Comparison of ENCODE assay signal across 9 mouse cellular contexts in the genomic region with DNA sequence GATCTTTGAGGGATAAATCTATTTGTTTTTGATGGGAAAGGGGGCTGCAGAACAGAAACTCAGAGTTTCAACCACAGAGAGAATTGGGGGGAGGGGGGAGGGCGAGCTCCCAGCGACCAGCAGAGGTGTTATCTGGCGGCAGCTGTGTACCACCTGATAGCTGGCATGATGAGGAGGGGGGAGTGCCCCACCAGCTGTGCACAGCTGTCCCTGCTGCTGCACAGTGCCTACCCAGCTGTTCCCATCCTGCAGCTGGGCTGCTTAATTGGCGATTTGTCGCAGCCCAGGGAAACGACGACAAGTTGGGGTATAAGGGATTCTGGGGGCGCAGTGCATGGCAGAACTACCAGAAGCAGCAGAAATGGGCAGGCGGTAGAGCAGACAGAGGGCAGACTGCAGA. TPM values are rescaled to one million over a fixed set of nuclear protein-coding genes. Genes with fewer than 3 reads are reported as not detected.
A peak's percentile ranks its signal among the peaks of the same experiment; 100 is the strongest.
DNase-seq lines count a peak whose midpoint lies in the region; ATAC-seq lines count a peak whose summit lies in the region.
"Had no signal": no experiment of that assay in that cellular context is flagged by ENCODE, and none has a peak within 500 bp of the region (broad histone marks: within the 10 kb centered on the region; RNA-seq: fewer than 3 reads in every experiment).

No protein-coding gene starts in this region.

- ATAC-seq in hindbrain, embryonic 11.5 days (ENCODE audit: low FRiP score) = no peak
- no peak for ATAC-seq in hindbrain, embryonic 16.5 days
- ATAC-seq in midbrain, embryonic 15.5 days (replicated peaks) = no peak
- no peak for ATAC-seq in erythroid progenitor cell, adult 5-6 weeks (replicated peaks; ENCODE audit: low FRiP score, poor library complexity, severe bottlenecking)
- ATAC-seq in frontal cortex, adult (ENCODE audit: low TSS enrichment) = no peak

- no peak overlapping the region for H3K9ac ChIP-seq in hindbrain, embryonic 11.5 days (ENCODE audit: low read depth, low read length)
- no peak overlapping the region for H3K9ac ChIP-seq in hindbrain, embryonic 16.5 days (ENCODE audit: low read depth, low read length)
- no peak overlapping the region for H3K9ac ChIP-seq in midbrain, embryonic 15.5 days

- 0 out of 2 replicates have a peak overlapping the region, but pooled peaks have one; percentile 22 for H3K4me3 ChIP-seq in hindbrain, embryonic 10.5 days
- no peak overlapping the region for H3K4me3 ChIP-seq in hindbrain, embryonic 11.5 days (ENCODE audit: low read depth, low read length)
- H3K4me3 ChIP-seq in embryonic facial prominence, embryonic 10.5 days = peak overlapping the region; percentile 41; the same call in 1 of the 2 replicates
- no peak overlapping the region for H3K4me3 ChIP-seq in hindbrain, embryonic 16.5 days (ENCODE audit: low read length)
- H3K4me3 ChIP-seq in midbrain, embryonic 15.5 days = no peak overlapping the region

- no peaks in the 10 kb centered on the region for H3K9me3 ChIP-seq in hindbrain, embryonic 10.5 days
- no peaks in the 10 kb centered on the region for H3K9me3 ChIP-seq in hindbrain, embryonic 11.5 days (ENCODE audit: control insufficient read depth, low read length)
- no peaks in the 10 kb centered on the region for H3K9me3 ChIP-seq in embryonic facial prominence, embryonic 10.5 days
- no peaks in the 10 kb centered on the region for H3K9me3 ChIP-seq in hindbrain, embryonic 16.5 days (ENCODE audit: control insufficient read depth, low read length)
- no peaks in the 10 kb centered on the region for H3K9me3 ChIP-seq in midbrain, embryonic 15.5 days

- WGBS in hindbrain, embryonic 10.5 days = 48% methylated on average over 9 of the region's 9 CpGs
- WGBS in hindbrain, embryonic 11.5 days = 47% methylated on average over 9 of the region's 9 CpGs
- WGBS in embryonic facial prominence, embryonic 10.5 days = 52% methylated on average over 9 of the region's 9 CpGs
- 39% methylated on average over 9 of the region's 9 CpGs for WGBS in hindbrain, embryonic 16.5 days
- WGBS in midbrain, embryonic 15.5 days = 59% methylated on average over 9 of the region's 9 CpGs

- no peak for DNase-seq in hindbrain, embryonic 10.5 days (ENCODE audit: low spot score)
- no peak for DNase-seq in hindbrain, embryonic 11.5 days (ENCODE audit: low spot score)
- no peak for DNase-seq in embryonic facial prominence, embryonic 10.5 days (ENCODE audit: low spot score)
- DNase-seq in gastrocnemius, adult 18-20 months (ENCODE audit: low spot score) = no peak
- DNase-seq: lung, postnatal 10 days had no signal

- peaks cover 100% of the 10 kb centered on the region for H3K27me3 ChIP-seq in hindbrain, embryonic 10.5 days (ENCODE audit: insufficient read depth, poor library complexity, severe bottlenecking)
- peaks cover 34% of the 10 kb centered on the region for H3K27me3 ChIP-seq in hindbrain, embryonic 11.5 days (ENCODE audit: control insufficient read depth, insufficient read depth, low read length)
- peaks cover 100% of the 10 kb centered on the region for H3K27me3 ChIP-seq in embryonic facial prominence, embryonic 10.5 days (replicated peaks; ENCODE audit: low read depth, poor library complexity, severe bottlenecking)
- H3K27me3 ChIP-seq in hindbrain, embryonic 16.5 days (replicated peaks; ENCODE audit: control insufficient read depth, insufficient read depth, low read length) = no peaks in the 10 kb centered on the region
- no peaks in the 10 kb centered on the region for H3K27me3 ChIP-seq in midbrain, embryonic 15.5 days (replicated peaks)

- no peak overlapping the region for H3K4me2 ChIP-seq in hindbrain, embryonic 11.5 days (replicated peaks; ENCODE audit: low read depth, low read length)
- H3K4me2 ChIP-seq in hindbrain, embryonic 16.5 days (ENCODE audit: low read length) = no peak overlapping the region
- H3K4me2 ChIP-seq in midbrain, embryonic 15.5 days = no peak overlapping the region

- no peaks in the 10 kb centered on the region for H3K36me3 ChIP-seq in hindbrain, embryonic 10.5 days
- H3K36me3 ChIP-seq in hindbrain, embryonic 11.5 days (ENCODE audit: control insufficient read depth, insufficient read depth, low read length) = no peaks in the 10 kb centered on the region
- no peaks in the 10 kb centered on the region for H3K36me3 ChIP-seq in embryonic facial prominence, embryonic 10.5 days (replicated peaks)
- no peaks in the 10 kb centered on the region for H3K36me3 ChIP-seq in hindbrain, embryonic 16.5 days (ENCODE audit: control insufficient read depth, insufficient read depth, low read length)
- no peaks in the 10 kb centered on the region for H3K36me3 ChIP-seq in midbrain, embryonic 15.5 days (replicated peaks)

- H3K27ac ChIP-seq in hindbrain, embryonic 10.5 days = peak overlapping the region; percentile 62; the same call in 1 of the 2 replicates
- no peak overlapping the region for H3K27ac ChIP-seq in hindbrain, embryonic 11.5 days (ENCODE audit: low read depth, low read length)
- peak overlapping the region; percentile 91 for H3K27ac ChIP-seq in embryonic facial prominence, embryonic 10.5 days (replicated peaks)
- H3K27ac ChIP-seq in hindbrain, embryonic 16.5 days (ENCODE audit: low read depth, low read length) = peak overlapping the region; percentile 5
- H3K27ac ChIP-seq in midbrain, embryonic 15.5 days = peak overlapping the region; percentile 75; the same call in 1 of the 2 replicates

- H3K4me1 ChIP-seq in hindbrain, embryonic 10.5 days (replicated peaks) = peaks cover 55% of the 10 kb centered on the region
- peaks cover 17% of the 10 kb centered on the region for H3K4me1 ChIP-seq in hindbrain, embryonic 11.5 days (replicated peaks; ENCODE audit: control insufficient read depth, insufficient read depth, low read length)
- H3K4me1 ChIP-seq in embryonic facial prominence, embryonic 10.5 days = peaks cover 60% of the 10 kb centered on the region
- peaks cover 42% of the 10 kb centered on the region for H3K4me1 ChIP-seq in hindbrain, embryonic 16.5 days (ENCODE audit: control insufficient read depth, insufficient read depth, low read depth, low read length)
- peaks cover 41% of the 10 kb centered on the region for H3K4me1 ChIP-seq in midbrain, embryonic 15.5 days

RNA-seq across cellular contexts. Expression of a gene that starts 1.9 kb away (rescaled TPM):
- polyA plus RNA-seq in hindbrain, embryonic 10.5 days (2016; fragmentation: Nextera tagmentation; extraction: Ambion mirVana) = 0.54 and 1.9 TPM in 2 replicates
- 2.3 and 2.9 TPM in 2 replicates for polyA plus RNA-seq in hindbrain, embryonic 11.5 days (2014; fragmentation: Nextera tagmentation; extraction: Ambion mirVana)
- polyA plus RNA-seq in embryonic facial prominence, embryonic 10.5 days (2016; fragmentation: Nextera tagmentation; extraction: Ambion mirVana) = 1.6 and 3.6 TPM in 2 replicates
- polyA plus RNA-seq in hindbrain, embryonic 16.5 days (2015; fragmentation: Nextera tagmentation; extraction: Ambion mirVana) = 0.82 and 0.89 TPM in 2 replicates
- polyA plus RNA-seq in midbrain, embryonic 15.5 days (2015; fragmentation: Nextera tagmentation; extraction: Ambion mirVana) = 0.97 and 1.8 TPM in 2 replicates
- total RNA-seq in erythroid progenitor cell, adult 5-6 weeks (2015; ENCODE audit: low replicate concordance) = 12.2 and 21.6 TPM in 2 replicates
- 1.1 and 13.2 TPM in 2 replicates for total RNA-seq in erythroid progenitor cell, adult 5-6 weeks (2017; ENCODE audit: low replicate concordance)
- under 1 TPM; 0.34 to 0.45 TPM for total RNA-seq in gastrocnemius, adult 18-20 months (2021)

RNA-seq across cellular contexts. Expression of a gene that starts 23.4 kb away (rescaled TPM):
- 5.6 and 6.5 TPM in 2 replicates for polyA plus RNA-seq in hindbrain, embryonic 10.5 days (2016; fragmentation: Nextera tagmentation; extraction: Ambion mirVana)
- polyA plus RNA-seq in hindbrain, embryonic 11.5 days (2014; fragmentation: Nextera tagmentation; extraction: Ambion mirVana) = 5.3 and 5.4 TPM in 2 replicates
- 4.3 and 5.5 TPM in 2 replicates for polyA plus RNA-seq in embryonic facial prominence, embryonic 10.5 days (2016; fragmentation: Nextera tagmentation; extraction: Ambion mirVana)
- 2.6 and 3.2 TPM in 2 replicates for polyA plus RNA-seq in hindbrain, embryonic 16.5 days (2015; fragmentation: Nextera tagmentation; extraction: Ambion mirVana)
- 3.4 and 4.2 TPM in 2 replicates for polyA plus RNA-seq in midbrain, embryonic 15.5 days (2015; fragmentation: Nextera tagmentation; extraction: Ambion mirVana)
- total RNA-seq in erythroid progenitor cell, adult 5-6 weeks (2015; ENCODE audit: low replicate concordance) = 98.7 and 109 TPM in 2 replicates
- 54.7 and 70.5 TPM in 2 replicates for total RNA-seq in erythroid progenitor cell, adult 5-6 weeks (2017; ENCODE audit: low replicate concordance)
- 1 to 10 TPM in 1 of 2 experiments, under 1 TPM in 1; 0.73 to 1.6 TPM for total RNA-seq in gastrocnemius, adult 18-20 months (2021)

RNA-seq across cellular contexts. Expression of a gene that starts 37.0 kb away (rescaled TPM):
- polyA plus RNA-seq in hindbrain, embryonic 10.5 days (2016; fragmentation: Nextera tagmentation; extraction: Ambion mirVana) = 25.2 and 28.9 TPM in 2 replicates
- polyA plus RNA-seq in hindbrain, embryonic 11.5 days (2014; fragmentation: Nextera tagmentation; extraction: Ambion mirVana) = 19.7 and 20.5 TPM in 2 replicates
- 30.4 and 30.8 TPM in 2 replicates for polyA plus RNA-seq in embryonic facial prominence, embryonic 10.5 days (2016; fragmentation: Nextera tagmentation; extraction: Ambion mirVana)
- 12.4 and 15.5 TPM in 2 replicates for polyA plus RNA-seq in hindbrain, embryonic 16.5 days (2015; fragmentation: Nextera tagmentation; extraction: Ambion mirVana)
- polyA plus RNA-seq in midbrain, embryonic 15.5 days (2015; fragmentation: Nextera tagmentation; extraction: Ambion mirVana) = 16.3 and 17.2 TPM in 2 replicates
- 24.3 and 25.6 TPM in 2 replicates for total RNA-seq in erythroid progenitor cell, adult 5-6 weeks (2015; ENCODE audit: low replicate concordance)
- 11.8 and 16.9 TPM in 2 replicates for total RNA-seq in erythroid progenitor cell, adult 5-6 weeks (2017; ENCODE audit: low replicate concordance)
- total RNA-seq in gastrocnemius, adult 18-20 months (2021) = 10 to 100 TPM; 19.3 to 22.8 TPM

RNA-seq across cellular contexts. Expression of a gene that starts 38.6 kb away (rescaled TPM):
- polyA plus RNA-seq in hindbrain, embryonic 10.5 days (2016; fragmentation: Nextera tagmentation; extraction: Ambion mirVana) = 57.8 and 65.9 TPM in 2 replicates
- 47.9 and 51.1 TPM in 2 replicates for polyA plus RNA-seq in hindbrain, embryonic 11.5 days (2014; fragmentation: Nextera tagmentation; extraction: Ambion mirVana)
- polyA plus RNA-seq in embryonic facial prominence, embryonic 10.5 days (2016; fragmentation: Nextera tagmentation; extraction: Ambion mirVana) = 69.1 and 71.2 TPM in 2 replicates
- 66.8 and 71.2 TPM in 2 replicates for polyA plus RNA-seq in hindbrain, embryonic 16.5 days (2015; fragmentation: Nextera tagmentation; extraction: Ambion mirVana)
- polyA plus RNA-seq in midbrain, embryonic 15.5 days (2015; fragmentation: Nextera tagmentation; extraction: Ambion mirVana) = 63.3 and 66.7 TPM in 2 replicates
- 7.9 and 13.4 TPM in 2 replicates for total RNA-seq in erythroid progenitor cell, adult 5-6 weeks (2015; ENCODE audit: low replicate concordance)
- 18.4 and 23.1 TPM in 2 replicates for total RNA-seq in erythroid progenitor cell, adult 5-6 weeks (2017; ENCODE audit: low replicate concordance)
- total RNA-seq in gastrocnemius, adult 18-20 months (2021) = 10 to 100 TPM; 47.0 to 51.4 TPM

Comparison
In these comparisons a context has a peak if more than half of its experiments do, and no peak if none do; other contexts are left out.
1. H3K4me3 ChIP-seq: peak in hindbrain, embryonic 10.5 days (single experiment) and embryonic facial prominence, embryonic 10.5 days (single experiment); none in hindbrain, embryonic 11.5 days (single experiment), hindbrain, embryonic 16.5 days (single experiment) and midbrain, embryonic 15.5 days (single experiment).